Mouse (Mus musculus): ENCODE data around the gene Slc50a1. TPM values are rescaled to one million over a fixed set of nuclear protein-coding genes. Genes with fewer than 3 reads are reported as not detected.
A peak's percentile ranks its signal among the peaks of the same experiment; 100 is the strongest.

Gene Slc50a1
- polyA plus RNA-seq, 1 experiment from 2014 or later, result 107 TPM

- Histone ChIP-seq H3K27me3 (ENCODE audit: control insufficient read depth, insufficient read depth, low read length) (no peaks in the 10 kb centered on the region), H3K27ac (replicated peaks) (peak overlapping the region; percentile 89; the same call in 1 of the 2 replicates), H3K36me3 (ENCODE audit: control insufficient read depth, insufficient read depth, low read length) (no peaks in the 10 kb centered on the region), H3K9me3 (ENCODE audit: control insufficient read depth, low read length) (no peaks in the 10 kb centered on the region), H3K4me1 (replicated peaks; ENCODE audit: control insufficient read depth, insufficient read depth) (peaks cover 3% of the 10 kb centered on the region; the same call in 1 of the 2 replicates), H3K4me2 (replicated peaks; ENCODE audit: low read depth) (peak overlapping the region; percentile 61), H3K9ac (ENCODE audit: low read length) (peak overlapping the region; percentile 45), H3K4me3 (ENCODE audit: low read depth, low read length) (peak overlapping the region; percentile 38)
- DNase-seq (ENCODE audit: low spot score), result peak; percentile 35
- ATAC-seq (ENCODE audit: low FRiP score, low TSS enrichment), result no peak
- TF ChIP-seq EP300 (optimal IDR thresholded peaks at IDR 0.05) (no peak), CTCF (IDR thresholded peaks at IDR 0.05; ENCODE audit: low read depth) (no peak)
- 45% methylated on average over 7 of the region's 7 CpGs for WGBS
These were observed 39.0 kb downstream of the Slc50a1 start for GRCm38 (mm10) chr3:89231345-89231744.

- WGBS, result 68% methylated on average over 2 of the region's 2 CpGs
- H3K36me3 ChIP-seq (ENCODE audit: control insufficient read depth, insufficient read depth, low read length), result no peaks in the 10 kb centered on the region
- DNase-seq (ENCODE audit: low spot score), result no peak
- H3K4me3 ChIP-seq (ENCODE audit: low read depth, low read length), result peak overlapping the region; percentile 38; the same call in 1 of the 2 replicates
- no peaks in the 10 kb centered on the region for H3K9me3 ChIP-seq (ENCODE audit: control insufficient read depth, low read length)
- no peak for TF ChIP-seq EP300 (optimal IDR thresholded peaks at IDR 0.05)
- H3K9ac ChIP-seq (ENCODE audit: low read length), result no peak overlapping the region
- no peak for ATAC-seq (ENCODE audit: low FRiP score, low TSS enrichment)
- no peaks in the 10 kb centered on the region for H3K27me3 ChIP-seq (ENCODE audit: control insufficient read depth, insufficient read depth, low read length)
- H3K4me1 ChIP-seq (replicated peaks; ENCODE audit: control insufficient read depth, insufficient read depth), result peaks cover 3% of the 10 kb centered on the region; the same call in 1 of the 2 replicates
- H3K4me2 ChIP-seq (replicated peaks; ENCODE audit: low read depth), result peak overlapping the region; percentile 61
- no peak overlapping the region for H3K27ac ChIP-seq (replicated peaks)
These were observed 39.8 kb downstream of the Slc50a1 start for GRCm38 (mm10) chr3:89230561-89230960.

GRCm38 (mm10) chr3:89229276-89229675, 41.1 kb downstream of the Slc50a1 start:
- peak overlapping the region; percentile 77 for H3K27ac ChIP-seq (replicated peaks)
- H3K4me3 ChIP-seq (ENCODE audit: low read depth, low read length), result peak overlapping the region; percentile 38

GRCm38 (mm10) chr3:89228836-89229235, 41.5 kb downstream of the Slc50a1 start, which contains the start of gene Muc1:
Gene Muc1, plus strand, starts transcription at chr3:89229057.
- Histone ChIP-seq H3K27ac (replicated peaks) (peak within 1 kb of the TSS; percentile 77), H3K4me1 (replicated peaks; ENCODE audit: control insufficient read depth, insufficient read depth) (peaks cover 3% of the 10 kb centered on the region; the same call in 1 of the 2 replicates), H3K27me3 (ENCODE audit: control insufficient read depth, insufficient read depth, low read length) (no peaks in the 10 kb centered on the region), H3K4me3 (ENCODE audit: low read depth, low read length) (peak within 1 kb of the TSS; percentile 38), H3K9me3 (ENCODE audit: control insufficient read depth, low read length) (no peaks in the 10 kb centered on the region), H3K4me2 (replicated peaks; ENCODE audit: low read depth) (peak within 1 kb of the TSS; percentile 61), H3K9ac (ENCODE audit: low read length) (peak within 1 kb of the TSS; percentile 55), H3K36me3 (ENCODE audit: control insufficient read depth, insufficient read depth, low read length) (peaks cover 4% of the 10 kb centered on the region; the same call in 1 of the 2 replicates)
- 31% methylated on average over 10 of the region's 10 CpGs for WGBS
- DNase-seq (ENCODE audit: low spot score) (peak; percentile 89), ATAC-seq (ENCODE audit: low FRiP score, low TSS enrichment) (peak; percentile 58)
- TF ChIP-seq EP300 (optimal IDR thresholded peaks at IDR 0.05), result no peak
- no peak for TF ChIP-seq CTCF (IDR thresholded peaks at IDR 0.05; ENCODE audit: low read depth)

More at GRCm38 (mm10) chr3:89229276-89229675, 41.1 kb downstream of the Slc50a1 start:
- H3K4me1 ChIP-seq (replicated peaks; ENCODE audit: control insufficient read depth, insufficient read depth), result peaks cover 3% of the 10 kb centered on the region; the same call in 1 of the 2 replicates
- WGBS, result 46% methylated on average over 4 of the region's 4 CpGs
- ATAC-seq (ENCODE audit: low FRiP score, low TSS enrichment) (peak; percentile 24; the same call in 1 of the 2 replicates), DNase-seq (ENCODE audit: low spot score) (peak; percentile 73)
- H3K27me3 ChIP-seq (ENCODE audit: control insufficient read depth, insufficient read depth, low read length), result no peaks in the 10 kb centered on the region
- TF ChIP-seq CTCF (IDR thresholded peaks at IDR 0.05; ENCODE audit: low read depth), result no peak
- no peak for TF ChIP-seq EP300 (optimal IDR thresholded peaks at IDR 0.05)
- H3K9me3 ChIP-seq (ENCODE audit: control insufficient read depth, low read length), result no peaks in the 10 kb centered on the region
- H3K9ac ChIP-seq (ENCODE audit: low read length), result peak overlapping the region; percentile 55; the same call in 1 of the 2 replicates
- H3K36me3 ChIP-seq (ENCODE audit: control insufficient read depth, insufficient read depth, low read length), result peaks cover 4% of the 10 kb centered on the region; the same call in 1 of the 2 replicates
- peak overlapping the region; percentile 61 for H3K4me2 ChIP-seq (replicated peaks; ENCODE audit: low read depth)

GRCm38 (mm10) chr3:89228180-89228549, 42.2 kb downstream of the Slc50a1 start:
- H3K27ac ChIP-seq (replicated peaks), result peak overlapping the region; percentile 77
- H3K9me3 ChIP-seq (ENCODE audit: control insufficient read depth, low read length), result no peaks in the 10 kb centered on the region
- H3K4me1 ChIP-seq (replicated peaks; ENCODE audit: control insufficient read depth, insufficient read depth), result peaks cover 3% of the 10 kb centered on the region; the same call in 1 of the 2 replicates
- WGBS, result under 1% methylated on average over 17 of the region's 20 CpGs
- DNase-seq (ENCODE audit: low spot score), result peak; percentile 93
- no peaks in the 10 kb centered on the region for H3K27me3 ChIP-seq (ENCODE audit: control insufficient read depth, insufficient read depth, low read length)
- H3K4me2 ChIP-seq (replicated peaks; ENCODE audit: low read depth), result peak overlapping the region; percentile 61
- peak; percentile 98 for TF ChIP-seq CTCF (IDR thresholded peaks at IDR 0.05; ENCODE audit: low read depth)
- TF ChIP-seq EP300 (optimal IDR thresholded peaks at IDR 0.05), result no peak
- ATAC-seq (ENCODE audit: low FRiP score, low TSS enrichment), result peak; percentile 61
- peak overlapping the region; percentile 38 for H3K4me3 ChIP-seq (ENCODE audit: low read depth, low read length)
- H3K36me3 ChIP-seq (ENCODE audit: control insufficient read depth, insufficient read depth, low read length), result peaks cover 4% of the 10 kb centered on the region; the same call in 1 of the 2 replicates
- H3K9ac ChIP-seq (ENCODE audit: low read length), result peak overlapping the region; percentile 55
